Mouse (Mus musculus) lung, embryonic 15.5 days (tissue): Measurements from ENCODE around the gene Sacm1l. TPM values are rescaled to one million over a fixed set of nuclear protein-coding genes. Genes with fewer than 3 reads are reported as not detected.

ENCODE experiments used
- ATAC-seq: fragments of 200-750 bp; cut with Nextera tagmentation; 2 replicates; pipeline ENCODE4 v1.8.0; 2017; ENCODE audit warnings: moderate number of reproducible peaks, borderline replicate concordance; ENCODE audit not compliant: low FRiP score, low TSS enrichment; ENCODE audit errors: extremely low read depth
- H3K27ac ChIP-seq: fragments of 300-500 bp; sonication (generic); 2 replicates; pipeline ENCODE4 v1.5.1; 2015; ENCODE audit warnings: moderate library complexity, mild to moderate bottlenecking, inconsistent platforms
- H3K27me3 ChIP-seq: fragments of 300-500 bp; sonication (generic); 2 replicates; pipeline ENCODE4 v1.6.1; 2015; ENCODE audit warnings: inconsistent platforms
- H3K36me3 ChIP-seq: fragments of 300-500 bp; sonication (generic); 2 replicates; pipeline ENCODE4 v1.6.1; 2015; ENCODE audit warnings: inconsistent platforms
- H3K4me1 ChIP-seq: fragments of 300-500 bp; sonication (generic); 2 replicates; pipeline ENCODE4 v1.6.1; 2015; ENCODE audit warnings: inconsistent platforms
- H3K4me2 ChIP-seq: fragments of 300-500 bp; sonication (generic); 2 replicates; pipeline ENCODE4 v1.6.1; 2015; ENCODE audit warnings: inconsistent platforms, mild to moderate bottlenecking, moderate library complexity
- H3K4me3 ChIP-seq: fragments of 300-500 bp; sonication (generic); 2 replicates; pipeline ENCODE4 v1.5.1; 2015; ENCODE audit warnings: mild to moderate bottlenecking, inconsistent platforms
- H3K9ac ChIP-seq: fragments of 300-500 bp; sonication (generic); 2 replicates; pipeline ENCODE4 v1.6.1; 2015; ENCODE audit warnings: inconsistent platforms
- H3K9me3 ChIP-seq: fragments of 300-500 bp; sonication (generic); 2 replicates; pipeline ENCODE4 v1.6.1; 2016; ENCODE audit warnings: inconsistent platforms
- WGBS: fragments of 180-500 bp; shearing (Covaris S2); methylation state at CpG from one replicate; pipeline ENCODE4 v1.1.7; 2015; 5-methylcytosine and 5-hydroxymethylcytosine counted together
- polyA plus RNA-seq: library from polyadenylated mRNA; unstranded; fragments of >200 nt; fragmentation: Nextera tagmentation; extraction: Ambion mirVana; gene quantifications from 2 replicates; pipeline ENCODE4 v1.2.1, GENCODE M21; 2015

Sacm1l gene
- polyA plus RNA-seq = 53.6 and 53.9 TPM in 2 replicates

DNA sequence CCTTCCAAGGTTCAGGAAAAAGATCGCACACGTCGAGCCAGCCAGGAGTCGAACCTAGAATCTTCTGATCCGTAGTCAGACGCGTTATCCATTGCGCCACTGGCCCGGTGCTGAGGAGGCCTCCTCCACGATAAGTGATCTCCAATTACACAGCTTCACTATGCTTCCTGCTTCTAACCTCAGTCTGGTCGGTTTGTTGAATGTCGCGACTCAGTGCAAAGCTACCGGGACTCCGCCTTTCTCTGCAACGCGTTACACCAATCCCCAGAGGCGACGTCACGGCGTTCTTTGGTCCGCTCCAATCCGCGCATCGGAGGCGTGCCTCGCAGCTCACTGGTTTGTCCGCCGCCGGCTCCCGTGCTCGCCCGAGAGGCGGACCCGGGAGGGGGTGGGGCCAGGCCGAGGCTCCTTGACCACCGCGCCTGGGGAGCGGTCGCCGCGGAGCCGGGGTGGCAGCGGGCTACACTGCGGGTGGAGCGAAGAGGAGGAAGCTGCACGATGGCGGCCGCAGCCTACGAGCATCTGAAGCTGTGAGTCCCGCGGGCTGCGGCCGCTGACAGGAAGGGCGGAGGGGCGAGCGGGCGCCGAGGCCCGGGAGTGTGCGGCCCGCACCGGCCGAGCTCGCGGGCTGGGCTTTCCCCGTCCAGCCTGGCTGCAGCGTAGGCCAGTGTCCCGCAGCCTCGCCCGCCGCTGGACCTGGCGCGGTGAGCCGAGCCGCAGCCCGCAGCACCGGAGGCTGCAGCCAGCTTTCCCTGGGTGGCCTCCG, at the start of gene Sacm1l:
Sacm1l (plus strand) TSS at position 368 of the 766 bp plus-strand sequence.
- under 1% methylated on average over 75 of the region's 79 CpGs for WGBS
- H3K27ac ChIP-seq = peak within 1 kb of the TSS; percentile 95
- H3K9ac ChIP-seq = peak within 1 kb of the TSS; percentile 98
- ATAC-seq = peak; percentile 99
- peaks cover 29% of the 10 kb centered on the region for H3K4me1 ChIP-seq
- H3K36me3 ChIP-seq = no peaks in the 10 kb centered on the region
- H3K9me3 ChIP-seq = no peaks in the 10 kb centered on the region
- no peaks in the 10 kb centered on the region for H3K27me3 ChIP-seq
- peak within 1 kb of the TSS; percentile 96 for H3K4me3 ChIP-seq
- H3K4me2 ChIP-seq = peak within 1 kb of the TSS; percentile 74

DNA sequence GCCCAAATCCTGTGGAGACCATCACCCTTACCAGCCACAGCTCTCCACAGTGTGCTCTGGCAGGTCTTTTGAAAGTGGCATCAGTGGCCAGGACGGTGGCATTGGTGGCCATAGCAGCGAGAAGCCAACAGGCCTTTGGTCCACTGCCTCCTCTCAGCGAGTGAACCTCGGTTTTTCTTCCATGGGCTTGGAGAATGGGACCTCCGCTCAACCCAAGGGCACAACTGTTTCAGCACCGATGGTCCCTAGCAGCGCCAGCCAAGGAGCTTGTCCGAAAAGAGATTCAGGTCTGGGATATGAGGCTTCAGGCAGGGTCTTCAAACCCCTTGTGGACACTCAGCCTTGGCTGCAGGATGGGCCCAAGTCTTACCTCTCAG, 49.7 kb upstream of the Sacm1l start:
- no peak for ATAC-seq
- H3K27ac ChIP-seq = peak overlapping the region; percentile 85
- 73% methylated on average over 8 of the region's 8 CpGs for WGBS

DNA sequence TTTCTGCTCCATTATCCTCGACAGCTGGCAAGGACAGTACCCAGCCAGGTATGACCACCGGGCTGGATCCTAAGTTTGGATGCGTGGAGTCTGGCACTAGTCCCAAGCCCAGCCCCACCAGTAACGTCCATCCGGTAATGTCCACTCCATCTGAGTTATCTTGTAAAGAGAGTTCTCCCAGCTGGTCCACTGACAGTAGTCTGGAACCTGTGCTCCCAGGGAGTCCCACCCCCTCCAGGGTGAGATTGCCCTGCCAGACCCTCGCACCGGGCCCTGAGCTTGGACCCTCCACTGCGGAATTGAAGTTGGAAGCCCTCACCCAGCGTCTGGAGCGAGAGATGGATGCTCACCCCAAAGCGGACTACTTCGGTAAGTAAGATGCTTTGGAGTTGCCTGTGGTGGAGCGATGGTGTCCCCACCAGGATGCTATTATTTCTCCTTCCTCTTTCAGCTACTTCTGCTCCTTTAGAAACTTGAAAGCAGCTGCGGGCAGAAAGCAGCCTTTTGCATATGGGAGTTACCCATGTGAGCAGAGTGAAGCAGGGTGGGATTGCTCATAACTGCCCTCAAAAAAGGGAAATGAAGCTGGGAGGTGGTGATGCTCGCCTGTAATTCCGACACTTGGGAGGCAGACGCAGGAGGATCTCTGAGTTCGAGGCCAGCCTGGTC, 49.2 kb upstream of the Sacm1l start:
- H3K36me3 ChIP-seq = peaks cover 7% of the 10 kb centered on the region; the same call in 1 of the 2 replicates
- 0 out of 2 replicates have a peak, but pooled peaks have one; percentile 13 for ATAC-seq
- 48% methylated on average over 18 of the region's 18 CpGs for WGBS
- no peaks in the 10 kb centered on the region for H3K27me3 ChIP-seq
- H3K4me2 ChIP-seq = peak overlapping the region; percentile 94
- H3K9ac ChIP-seq = peak overlapping the region; percentile 73
- H3K4me1 ChIP-seq = peaks cover 59% of the 10 kb centered on the region
- 0 out of 2 replicates have a peak overlapping the region, but pooled peaks have one; percentile 85 for H3K27ac ChIP-seq
- peak overlapping the region; percentile 69 for H3K4me3 ChIP-seq
- H3K9me3 ChIP-seq = no peaks in the 10 kb centered on the region

More for the DNA sequence above, 49.7 kb upstream of the Sacm1l start:
- Histone ChIP-seq H3K27me3 (no peaks in the 10 kb centered on the region), H3K4me2 (peak overlapping the region; percentile 94), H3K9ac (peak overlapping the region; percentile 73), H3K4me3 (peak overlapping the region; percentile 69), H3K4me1 (peaks cover 59% of the 10 kb centered on the region), H3K36me3 (peaks cover 5% of the 10 kb centered on the region; the same call in 1 of the 2 replicates), H3K9me3 (no peaks in the 10 kb centered on the region)

DNA sequence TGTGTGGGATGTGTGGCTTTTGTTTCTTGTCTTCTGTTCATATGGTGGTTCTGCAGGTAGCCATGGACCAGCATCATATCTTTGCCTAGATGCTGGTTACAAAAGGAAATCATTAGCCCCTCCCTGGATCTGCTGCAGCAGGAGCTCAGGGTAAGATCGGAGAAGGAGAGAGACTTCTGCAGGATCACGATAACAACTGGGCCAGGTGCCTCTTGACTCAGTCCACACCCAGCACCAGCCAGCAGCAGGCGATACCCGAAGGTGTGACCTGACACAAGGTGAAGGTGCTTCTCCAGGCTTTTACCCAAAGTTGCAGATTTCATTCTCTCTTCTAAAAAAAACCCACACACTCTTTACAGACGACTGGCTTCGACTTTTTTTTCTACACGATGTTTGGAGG, 48.4 kb upstream of the Sacm1l start:
- Histone ChIP-seq H3K4me2 (peak overlapping the region; percentile 94), H3K4me3 (peak overlapping the region; percentile 69), H3K27me3 (no peaks in the 10 kb centered on the region), H3K36me3 (peaks cover 7% of the 10 kb centered on the region; the same call in 1 of the 2 replicates), H3K9ac (peak overlapping the region; percentile 73), H3K4me1 (peaks cover 66% of the 10 kb centered on the region), H3K9me3 (no peaks in the 10 kb centered on the region), H3K27ac (no peak overlapping the region)
- ATAC-seq = no peak
- WGBS = 30% methylated on average over 7 of the region's 7 CpGs

DNA sequence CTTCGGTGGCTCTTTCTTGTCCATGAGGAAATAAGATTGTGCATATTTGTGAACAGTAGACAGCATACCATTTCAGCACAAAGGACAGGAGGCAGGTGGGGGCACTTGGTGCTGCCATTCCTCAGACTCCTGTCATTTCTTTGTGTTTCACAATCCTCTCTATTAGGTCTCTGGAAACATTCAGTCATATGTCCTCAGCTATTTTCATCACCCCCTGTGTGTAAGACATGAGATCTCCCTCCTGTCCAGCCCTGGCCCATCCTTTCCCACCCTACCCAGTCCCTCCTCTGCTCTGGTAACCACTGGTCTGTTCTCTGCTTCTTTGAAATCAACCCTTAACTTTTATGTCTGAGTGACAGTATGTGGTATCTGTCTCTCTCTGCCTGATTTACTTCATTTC, 46.0 kb upstream of the Sacm1l start:
- 91% methylated on average over 1 of the region's 1 CpGs for WGBS
- peaks cover 71% of the 10 kb centered on the region for H3K4me1 ChIP-seq
- no peak overlapping the region for H3K27ac ChIP-seq
- no peaks in the 10 kb centered on the region for H3K9me3 ChIP-seq
- H3K4me3 ChIP-seq = no peak overlapping the region
- no peaks in the 10 kb centered on the region for H3K27me3 ChIP-seq
- H3K4me2 ChIP-seq = no peak overlapping the region
- H3K9ac ChIP-seq = no peak overlapping the region
- ATAC-seq = no peak
- H3K36me3 ChIP-seq = peaks cover 18% of the 10 kb centered on the region

DNA sequence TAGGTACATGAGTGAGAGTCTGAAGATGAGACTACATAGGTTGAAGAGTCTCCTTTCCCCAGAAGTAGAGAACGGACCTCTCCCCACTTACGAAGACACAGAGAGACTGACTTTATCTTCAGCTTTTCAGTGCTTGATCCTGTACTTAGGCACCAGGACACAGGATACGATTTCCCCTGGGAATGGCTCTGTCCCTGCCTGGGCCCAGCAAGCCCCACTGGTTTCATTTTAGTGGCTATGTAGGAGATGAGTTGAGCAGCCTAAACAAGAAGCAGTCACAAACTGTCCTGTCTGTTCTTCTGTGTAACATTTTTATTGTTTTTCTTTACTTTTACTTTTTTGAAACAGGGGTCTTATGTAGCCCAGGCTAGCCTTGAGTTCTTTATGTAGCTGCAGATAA, 44.7 kb upstream of the Sacm1l start:
- H3K4me2 ChIP-seq = no peak overlapping the region
- H3K9me3 ChIP-seq = no peaks in the 10 kb centered on the region
- H3K4me1 ChIP-seq = peaks cover 74% of the 10 kb centered on the region
- H3K9ac ChIP-seq = no peak overlapping the region
- 92% methylated on average over 3 of the region's 3 CpGs for WGBS
- H3K27me3 ChIP-seq = no peaks in the 10 kb centered on the region
- no peak overlapping the region for H3K4me3 ChIP-seq
- H3K27ac ChIP-seq = no peak overlapping the region
- ATAC-seq = no peak
- peaks cover 18% of the 10 kb centered on the region for H3K36me3 ChIP-seq

DNA sequence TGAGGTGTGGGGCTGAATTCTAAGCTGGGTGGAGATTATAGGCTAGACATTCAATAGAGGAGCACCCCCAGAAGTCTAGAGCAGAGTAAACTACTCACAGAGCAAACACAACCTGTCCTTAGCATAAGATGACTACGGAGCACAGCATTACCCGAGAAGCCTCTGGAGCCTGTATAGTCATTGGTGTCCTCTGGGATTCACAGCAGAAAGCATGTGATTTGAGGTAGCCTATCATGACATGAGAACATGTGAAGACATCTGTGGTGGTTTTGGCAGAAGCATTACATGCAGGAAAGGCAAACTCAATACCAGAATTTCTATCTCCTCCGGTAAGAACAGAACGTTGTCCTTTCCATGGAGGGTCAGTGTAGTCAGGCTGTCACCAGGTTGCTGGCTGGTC, 44.0 kb upstream of the Sacm1l start:
- Histone ChIP-seq H3K36me3 (peaks cover 18% of the 10 kb centered on the region), H3K9me3 (no peaks in the 10 kb centered on the region), H3K27ac (no peak overlapping the region), H3K27me3 (no peaks in the 10 kb centered on the region), H3K9ac (no peak overlapping the region), H3K4me1 (peaks cover 73% of the 10 kb centered on the region), H3K4me2 (no peak overlapping the region), H3K4me3 (no peak overlapping the region)
- 81% methylated on average over 4 of the region's 4 CpGs for WGBS
- no peak for ATAC-seq

DNA sequence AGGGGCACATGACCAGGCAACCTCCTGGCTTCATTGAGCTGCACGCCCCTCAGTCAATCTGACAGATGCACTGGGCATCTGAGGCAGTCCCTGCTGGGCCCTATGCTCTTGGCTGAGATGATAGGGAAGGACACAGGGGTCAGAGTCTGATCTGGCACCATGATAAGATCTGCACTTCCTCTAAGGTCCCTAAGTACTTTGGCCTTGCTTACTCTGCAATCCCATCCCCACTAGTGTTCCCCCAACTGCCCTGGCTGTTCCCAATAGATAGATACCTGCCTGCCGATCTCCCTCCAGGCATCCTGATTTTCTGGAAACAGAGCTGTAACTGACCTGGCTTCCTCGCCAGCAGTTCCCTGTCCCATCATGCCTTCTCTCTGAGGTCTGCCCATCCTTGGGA, 42.9 kb upstream of the Sacm1l start:
- no peaks in the 10 kb centered on the region for H3K27me3 ChIP-seq
- H3K27ac ChIP-seq = no peak overlapping the region
- ATAC-seq = no peak
- H3K4me2 ChIP-seq = no peak overlapping the region
- H3K4me3 ChIP-seq = no peak overlapping the region
- no peak overlapping the region for H3K9ac ChIP-seq
- H3K4me1 ChIP-seq = peaks cover 71% of the 10 kb centered on the region
- H3K36me3 ChIP-seq = peaks cover 18% of the 10 kb centered on the region
- WGBS = 62% methylated on average over 3 of the region's 3 CpGs
- no peaks in the 10 kb centered on the region for H3K9me3 ChIP-seq

DNA sequence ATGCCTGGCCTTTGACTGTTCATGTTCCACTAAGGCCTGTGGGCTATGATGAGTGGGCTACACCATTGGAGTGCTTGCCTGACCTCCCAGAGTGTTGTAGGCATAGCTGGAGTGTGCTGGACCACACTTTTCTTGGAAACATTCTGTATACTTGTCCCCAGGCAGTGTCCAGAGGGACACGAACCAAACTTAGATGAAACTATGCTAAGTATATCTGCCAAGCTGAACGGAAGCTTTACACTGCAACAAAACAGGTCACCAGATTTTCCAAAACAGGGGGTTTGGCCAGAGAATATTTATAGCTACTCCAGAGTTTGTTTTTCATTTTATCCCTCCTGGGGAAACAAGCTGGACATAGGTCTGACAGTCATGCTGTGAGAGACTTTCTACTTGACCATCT, 40.5 kb upstream of the Sacm1l start:
- H3K4me2 ChIP-seq = no peak overlapping the region
- H3K27me3 ChIP-seq = no peaks in the 10 kb centered on the region
- no peak overlapping the region for H3K27ac ChIP-seq
- WGBS = 67% methylated on average over 2 of the region's 2 CpGs
- no peaks in the 10 kb centered on the region for H3K9me3 ChIP-seq
- peaks cover 18% of the 10 kb centered on the region for H3K36me3 ChIP-seq
- no peak overlapping the region for H3K9ac ChIP-seq
- no peak overlapping the region for H3K4me3 ChIP-seq
- no peak for ATAC-seq
- H3K4me1 ChIP-seq = peaks cover 59% of the 10 kb centered on the region

DNA sequence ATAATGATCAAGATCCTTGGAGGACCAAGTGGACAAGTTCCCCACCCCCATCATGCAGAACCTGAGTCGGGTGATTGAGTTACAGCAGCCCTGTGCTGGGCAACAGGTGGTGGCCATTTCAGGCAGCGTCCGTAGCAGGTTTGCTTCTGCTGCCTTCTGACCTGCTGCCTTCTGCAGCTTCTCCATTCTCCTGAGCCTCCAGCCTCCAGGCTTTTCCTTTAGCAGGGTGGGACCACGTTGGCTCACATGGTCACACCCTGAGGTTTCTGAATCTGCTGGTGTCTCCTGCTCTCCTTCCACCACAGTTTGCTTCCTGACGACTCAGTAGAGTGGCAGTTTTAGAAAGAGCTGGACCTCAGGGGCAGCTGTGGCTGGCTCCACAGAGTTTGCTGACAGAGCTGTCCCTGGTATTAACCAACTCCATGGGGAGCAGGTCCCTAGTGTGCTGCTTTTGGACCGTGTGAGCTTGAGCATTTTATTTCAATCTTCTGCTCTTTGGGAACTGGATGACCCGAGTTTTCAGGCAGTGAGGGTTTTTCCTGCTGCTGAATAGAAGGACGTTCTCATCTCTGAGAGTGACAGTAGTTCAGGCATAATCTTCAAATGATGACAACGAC, 39.7 kb upstream of the Sacm1l start:
- Histone ChIP-seq H3K36me3 (peaks cover 13% of the 10 kb centered on the region), H3K4me2 (no peak overlapping the region), H3K9ac (no peak overlapping the region), H3K27me3 (no peaks in the 10 kb centered on the region), H3K4me3 (no peak overlapping the region), H3K4me1 (peaks cover 60% of the 10 kb centered on the region), H3K9me3 (no peaks in the 10 kb centered on the region), H3K27ac (no peak overlapping the region)
- no peak for ATAC-seq
- WGBS = 60% methylated on average over 9 of the region's 9 CpGs

DNA sequence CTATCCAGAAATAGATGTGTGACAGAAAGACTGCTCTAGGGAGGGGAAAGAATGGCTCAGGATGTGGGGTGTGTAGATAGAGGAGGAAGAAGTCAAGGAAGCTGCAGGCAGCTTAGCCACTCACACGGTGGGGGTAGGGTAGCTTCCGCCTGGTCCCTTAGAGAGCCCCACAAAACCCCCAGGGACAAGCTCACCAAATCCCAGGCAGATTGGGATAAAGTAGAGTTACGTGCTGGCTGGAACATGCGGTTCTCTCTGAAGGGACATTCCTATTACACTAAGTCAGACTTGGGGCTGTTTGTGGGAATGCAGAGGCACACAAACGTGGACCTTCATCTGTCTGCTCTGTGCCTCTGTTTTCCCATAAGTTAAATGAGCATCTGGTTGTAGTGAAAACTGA, 38.6 kb upstream of the Sacm1l start:
- Histone ChIP-seq H3K4me2 (no peak overlapping the region), H3K36me3 (peaks cover 11% of the 10 kb centered on the region), H3K9me3 (no peaks in the 10 kb centered on the region), H3K9ac (no peak overlapping the region), H3K27me3 (no peaks in the 10 kb centered on the region), H3K4me1 (peaks cover 63% of the 10 kb centered on the region), H3K27ac (peak overlapping the region; percentile 46), H3K4me3 (no peak overlapping the region)
- ATAC-seq = no peak
- 59% methylated on average over 5 of the region's 5 CpGs for WGBS
